Mouse (Mus musculus) hematopoietic stem cell, adult 5-6 weeks (primary cell): ENCODE data around the gene Padi3. TPM values are rescaled to one million over a fixed set of nuclear protein-coding genes. Genes with fewer than 3 reads are reported as not detected.

ENCODE experiments used
- ATAC-seq, 2 experiments: fragments of 125-278 bp in 1 of 2; replicated peaks in 1 of 2; 2 replicates each; pipeline ENCODE4 v1.8.0; 2016 to 2017; ENCODE audit warnings: inconsistent platforms in 2 of 2, mild to moderate bottlenecking in 2 of 2, moderate number of reproducible peaks in 2 of 2, low read depth in 1 of 2, moderate TSS enrichment in 1 of 2; ENCODE audit not compliant: low FRiP score in 2 of 2, poor library complexity in 2 of 2, severe bottlenecking in 2 of 2, insufficient read depth in 1 of 2, low TSS enrichment in 1 of 2
- total RNA-seq: library from RNA; stranded (forward); fragments of 172-1452, 232-1000 nt; gene quantifications from 2 replicates; pipeline ENCODE4 v1.2.3, GENCODE M21; 2017

The Padi3 gene
- total RNA-seq, 1 experiment from 2014 or later: 0.35 TPM

GRCm38 (mm10) chr4:140827237-140827636, 16.8 kb upstream of the Padi3 start:
- ATAC-seq: no peak; a peak in 1 of 4 replicates

- no peak for ATAC-seq
Measured at GRCm38 (mm10) chr4:140825942-140826341, 15.5 kb upstream of the Padi3 start.

- ATAC-seq: no peak; a peak in 1 of 4 replicates
Measured at GRCm38 (mm10) chr4:140821988-140822387, 11.5 kb upstream of the Padi3 start.

GRCm38 (mm10) chr4:140817413-140817812, 7.0 kb upstream of the Padi3 start:
- ATAC-seq: no peak

GRCm38 (mm10) chr4:140815996-140816917, 5.8 kb upstream of the Padi3 start:
- peak; percentile 40 to 58 for ATAC-seq

GRCm38 (mm10) chr4:140815496-140815895, 5.0 kb upstream of the Padi3 start:
- no peak for ATAC-seq

- ATAC-seq: peak; percentile 35 to 48; a peak in 2 of 4 replicates
Measured at GRCm38 (mm10) chr4:140814241-140815225, 4.1 kb upstream of the Padi3 start.

GRCm38 (mm10) chr4:140813358-140814185, 3.1 kb upstream of the Padi3 start:
- ATAC-seq: no peak

GRCm38 (mm10) chr4:140812609-140813008, 2.2 kb upstream of the Padi3 start:
- ATAC-seq: no peak

GRCm38 (mm10) chr4:140812191-140812590, 1.7 kb upstream of the Padi3 start:
- no peak for ATAC-seq

GRCm38 (mm10) chr4:140809118-140809517, 1.3 kb downstream of the Padi3 start:
- ATAC-seq: no peak

GRCm38 (mm10) chr4:140804601-140805000, 5.8 kb downstream of the Padi3 start:
- no peak for ATAC-seq

GRCm38 (mm10) chr4:140801364-140801763, 9.1 kb downstream of the Padi3 start:
- ATAC-seq: no peak

GRCm38 (mm10) chr4:140796786-140797185, 13.7 kb downstream of the Padi3 start:
- ATAC-seq: no peak

- ATAC-seq: no peak
Measured at GRCm38 (mm10) chr4:140794678-140795077, 15.8 kb downstream of the Padi3 start.

GRCm38 (mm10) chr4:140793795-140794194, 16.7 kb downstream of the Padi3 start:
- no peak for ATAC-seq

GRCm38 (mm10) chr4:140792584-140792983, 17.9 kb downstream of the Padi3 start:
- ATAC-seq: no peak
